Mouse (Mus musculus): ENCODE measurements around the gene Kif2c.

DNA sequence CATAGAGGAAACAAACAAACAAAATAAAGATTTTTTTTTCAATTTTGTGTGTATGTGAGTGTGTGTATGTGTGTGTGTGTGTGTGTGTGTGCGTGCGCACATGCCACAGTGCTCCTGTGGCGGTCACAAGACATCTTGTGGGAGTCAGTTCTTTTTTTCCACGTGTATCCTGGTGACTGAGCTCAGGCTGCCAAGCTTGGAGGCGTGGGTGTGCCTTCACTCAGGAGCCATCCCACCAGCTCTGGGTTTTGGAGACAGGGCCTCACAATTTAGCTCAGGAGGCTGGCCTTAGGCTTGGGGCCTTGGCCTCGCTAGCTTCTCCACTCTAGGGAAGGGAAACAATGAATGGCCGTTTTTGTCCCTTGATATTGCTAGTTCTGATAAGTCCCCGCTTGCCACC lies 41.7 kb upstream of the Kif2c start:
- TF ChIP-seq POLR2A (IDR thresholded peaks at IDR 0.05; ENCODE audit: borderline replicate concordance, extremely low read depth, insufficient read depth, insufficient read length, poor library complexity, severe bottlenecking), result no peak
- no peak for TF ChIP-seq CTCF (IDR thresholded peaks at IDR 0.05; ENCODE audit: borderline replicate concordance, extremely low read depth, insufficient read depth, insufficient read length)

All from brain, embryonic 14.5 days (tissue).